In genomic region chr6:115245500-115246058, GRCm38 (mm10) we compare ENCODE assay signal across 28 mouse cellular contexts. TPM values are rescaled to one million over a fixed set of nuclear protein-coding genes. Genes with fewer than 3 reads are reported as not detected.
DNase-seq lines count a peak whose midpoint lies in the region; ATAC-seq and TF ChIP-seq lines count a peak whose summit lies in the region.
"Had no signal": no experiment of that assay in that cellular context is flagged by ENCODE, and none has a peak within 500 bp of the region (broad histone marks: within the 10 kb centered on the region; RNA-seq: fewer than 3 reads in every experiment).

No protein-coding gene starts in this region.

- H3K4me3 ChIP-seq in gastrocnemius, adult 2 months, result no peak overlapping the region
- H3K4me3 ChIP-seq: forebrain, embryonic 10.5 days; forebrain, embryonic 13.5 days; heart, adult 2 months; heart, embryonic 10.5 days; heart, embryonic 13.5 days had no signal

- ATAC-seq in cerebellum, adult (ENCODE audit: insufficient number of reproducible peaks, low FRiP score, low TSS enrichment), result no peak
- ATAC-seq: activated CD4-positive, CD25-positive, alpha-beta regulatory T cell, adult 4 months; forebrain, embryonic 13.5 days; forebrain, embryonic 16.5 days; hindbrain, postnatal 0 days; inflammation-experienced regulatory T-cells, adult 6 months; intestine, embryonic 16.5 days had no signal

- intact Hi-C loops in gastrocnemius, adult 2 months (cut with DNase I), result no loop called here

- H3K27ac ChIP-seq in gastrocnemius, adult 2 months, result peak overlapping the region; percentile 3; the same call in 1 of the 2 replicates
- H3K27ac ChIP-seq: forebrain, embryonic 10.5 days; forebrain, embryonic 13.5 days; heart, adult 2 months; heart, embryonic 10.5 days; heart, embryonic 13.5 days; hindbrain, embryonic 14.5 days; hindbrain, postnatal 0 days had no signal

- peak; percentile 64 for DNase-seq in cerebellum, adult 11-12 months
- DNase-seq in cerebellum, adult 11 months, result no peak
- DNase-seq in cerebellum, adult 9-10 months, result peak; percentile 74
- no peak for DNase-seq in gastrocnemius, adult 2 months
- no peak for DNase-seq in gastrocnemius, postnatal 10 days
- DNase-seq in right cerebral cortex, adult 18-20 months, result peak; percentile 40
- no peak for DNase-seq in right cerebral cortex, postnatal 14 days
- DNase-seq: adrenal gland, postnatal 10 days; adrenal gland, postnatal 36 days; gastrocnemius, postnatal 14 days; heart, adult 2 months; heart, postnatal 14 days; heart, postnatal 4 days; kidney, adult 18-20 months; kidney, adult 9 months had no signal

- no peak for TF ChIP-seq CTCF in gastrocnemius, adult 2 months (IDR thresholded peaks at IDR 0.05)

RNA-seq across cellular contexts. Expression of gene Timp4, which starts 6.4 kb away (rescaled TPM):
- total RNA-seq in gastrocnemius, adult 2 months (2021), result 10 to 100 TPM; 20.7 to 23.0 TPM
- total RNA-seq in gastrocnemius, postnatal 10 days (2021), result 1 to 10 TPM; 2.0 to 7.1 TPM

RNA-seq across cellular contexts. Expression of gene Gm17482, which starts 18.4 kb away (rescaled TPM):
- total RNA-seq in gastrocnemius, adult 2 months (2021), result not detected
- total RNA-seq in gastrocnemius, postnatal 10 days (2021), result not detected
- total RNA-seq: adrenal gland, postnatal 10 days; adrenal gland, postnatal 36 days; ES-E14; gastrocnemius, postnatal 14 days; gastrocnemius, postnatal 4 days; heart, adult 2 months; heart, postnatal 14 days; heart, postnatal 4 days; hindbrain, postnatal 0 days had no signal

Comparison
In these comparisons a context has a peak if more than half of its experiments do, and no peak if none do; other contexts are left out.
1. DNase-seq: peak in cerebellum, adult 11-12 months (single experiment), cerebellum, adult 9-10 months (single experiment) and right cerebral cortex, adult 18-20 months (single experiment); none in cerebellum, adult 11 months (single experiment), gastrocnemius, adult 2 months (single experiment), gastrocnemius, postnatal 10 days (single experiment) and right cerebral cortex, postnatal 14 days (single experiment).